Mouse (Mus musculus) thymus, adult 2 months (tissue): ENCODE measurements around the gene Rtl1.

Experiments
- CTCF ChIP-seq: fragments of 200-500 bp; IDR thresholded peaks from 2 replicates; pipeline ENCODE4 v1.5.1; 2012; ENCODE audit warnings: mild to moderate bottlenecking, control low read depth, low read length, moderate library complexity, borderline replicate concordance; ENCODE audit not compliant: control insufficient read depth, poor library complexity, insufficient read depth; ENCODE audit errors: extremely low read depth
- POLR2A ChIP-seq: fragments of 200-500 bp; IDR thresholded peaks from 2 replicates; pipeline ENCODE4 v1.6.1; 2012; ENCODE audit warnings: mild to moderate bottlenecking, low read length, control low read depth, moderate library complexity; ENCODE audit not compliant: control insufficient read depth, poor library complexity, insufficient read depth; ENCODE audit errors: extremely low read depth

DNA sequence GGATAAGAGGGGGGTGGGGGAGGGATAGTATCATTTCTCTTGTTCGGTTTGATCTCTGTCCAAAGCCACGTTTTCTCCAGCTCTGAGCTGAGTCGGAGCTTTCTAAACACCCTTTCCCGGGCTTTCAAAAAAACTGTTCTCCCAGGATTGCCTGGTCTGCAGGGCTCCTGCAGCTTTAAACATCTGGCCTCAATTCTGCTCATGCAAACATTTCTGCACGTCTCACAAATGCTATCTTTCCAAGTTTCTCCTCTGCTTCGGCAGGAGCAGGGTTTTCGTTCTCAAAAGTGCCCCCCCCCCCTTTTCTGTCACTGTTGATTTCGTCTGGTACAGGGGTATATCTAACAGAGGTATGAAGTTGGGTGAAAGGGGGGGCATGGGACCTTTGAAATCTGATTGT is 3.9 kb downstream of the Rtl1 start:
- TF ChIP-seq CTCF, result no peak
- no peak for TF ChIP-seq POLR2A
